Mouse (Mus musculus) limb, embryonic 12.5 days (tissue): ENCODE results near the gene Akt3. TPM values are rescaled to one million over a fixed set of nuclear protein-coding genes. Genes with fewer than 3 reads are reported as not detected.

Source experiments
- ATAC-seq: fragments of 200-750 bp; cut with Nextera tagmentation; 2 replicates; pipeline ENCODE4 v1.8.0; 2017; ENCODE audit warnings: low read depth, moderate TSS enrichment; ENCODE audit not compliant: insufficient number of reproducible peaks, insufficient read depth, low FRiP score, low TSS enrichment
- H3K27ac ChIP-seq: fragments of 300-500 bp; sonication (generic); 2 replicates; pipeline ENCODE4 v1.5.1; 2016; ENCODE audit warnings: mild to moderate bottlenecking, moderate library complexity
- H3K27me3 ChIP-seq: fragments of 300-500 bp; sonication (generic); 2 replicates; pipeline ENCODE4 v1.6.1; 2016; ENCODE audit warnings: mild to moderate bottlenecking, moderate library complexity
- H3K36me3 ChIP-seq: fragments of 300-500 bp; sonication (generic); 2 replicates; pipeline ENCODE4 v1.6.1; 2016; ENCODE audit warnings: mild to moderate bottlenecking, moderate library complexity
- H3K4me1 ChIP-seq: fragments of 300-500 bp; sonication (generic); replicated peaks from 2 replicates; pipeline ENCODE4 v1.6.1; 2016
- H3K4me2 ChIP-seq: fragments of 300-500 bp; sonication (generic); 2 replicates; pipeline ENCODE4 v1.6.1; 2016; ENCODE audit warnings: mild to moderate bottlenecking, moderate library complexity
- H3K4me3 ChIP-seq: fragments of 300-500 bp; sonication (generic); replicated peaks from 2 replicates; pipeline ENCODE4 v1.5.1; 2016; ENCODE audit warnings: mild to moderate bottlenecking
- H3K9ac ChIP-seq: fragments of 300-500 bp; sonication (generic); replicated peaks from 2 replicates; pipeline ENCODE4 v1.6.1; 2016; ENCODE audit warnings: mild to moderate bottlenecking, moderate library complexity
- H3K9me3 ChIP-seq: fragments of 300-500 bp; sonication (generic); 2 replicates; pipeline ENCODE4 v1.6.1; 2016; ENCODE audit warnings: mild to moderate bottlenecking, moderate library complexity
- WGBS: fragments of 180-500 bp; shearing (Covaris S2); methylation state at CpG from one replicate; pipeline ENCODE4 v1.1.7; 2016; 5-methylcytosine and 5-hydroxymethylcytosine counted together
- polyA plus RNA-seq: library from polyadenylated mRNA; unstranded; fragments of >200 nt; fragmentation: Nextera tagmentation; extraction: Ambion mirVana; gene quantifications from 2 replicates; pipeline ENCODE4 v1.2.1, GENCODE M21; 2016

Akt3 gene
- polyA plus RNA-seq, 1 experiment from 2014 or later = 9.1 TPM

DNA sequence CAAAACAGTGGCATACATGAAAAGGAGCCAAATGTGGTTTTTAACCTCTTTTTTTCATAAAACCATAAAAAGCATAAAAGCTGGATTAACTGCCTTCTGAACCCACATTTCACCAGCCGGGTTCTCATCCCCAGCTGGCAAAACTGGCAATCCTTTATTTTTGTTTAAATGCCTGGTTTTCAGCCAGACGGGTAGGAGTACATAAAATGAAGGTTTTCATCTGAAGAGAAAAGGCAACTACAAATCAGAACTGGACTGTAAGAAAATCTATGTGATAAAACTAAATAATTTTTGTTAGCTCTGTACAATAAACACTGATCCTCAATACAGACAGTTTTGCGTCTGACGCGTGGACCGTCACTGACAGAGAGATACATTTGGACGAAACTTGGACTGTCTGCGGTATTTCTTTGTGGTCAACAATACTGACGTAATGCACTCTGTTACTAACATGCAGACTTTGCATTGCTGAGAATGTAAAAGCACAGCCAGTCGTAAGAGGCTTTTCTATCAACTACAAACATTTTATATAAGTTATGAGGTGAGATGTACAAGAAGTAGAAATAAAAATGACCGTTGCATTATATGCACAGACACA, 206.5 kb downstream of the Akt3 start:
- H3K27ac ChIP-seq = no peak overlapping the region
- H3K9ac ChIP-seq = no peak overlapping the region
- H3K36me3 ChIP-seq = peaks cover 8% of the 10 kb centered on the region; the same call in 1 of the 2 replicates
- H3K4me1 ChIP-seq = no peaks in the 10 kb centered on the region
- H3K9me3 ChIP-seq = no peaks in the 10 kb centered on the region
- no peaks in the 10 kb centered on the region for H3K27me3 ChIP-seq
- no peak for ATAC-seq
- no peak overlapping the region for H3K4me3 ChIP-seq
- 82% methylated on average over 11 of the region's 11 CpGs for WGBS
- H3K4me2 ChIP-seq = no peak overlapping the region

- H3K4me1 ChIP-seq = no peaks in the 10 kb centered on the region
- no peak overlapping the region for H3K4me2 ChIP-seq
- no peaks in the 10 kb centered on the region for H3K27me3 ChIP-seq
- H3K9ac ChIP-seq = no peak overlapping the region
- peaks cover 8% of the 10 kb centered on the region; the same call in 1 of the 2 replicates for H3K36me3 ChIP-seq
- no peak overlapping the region for H3K27ac ChIP-seq
- H3K9me3 ChIP-seq = no peaks in the 10 kb centered on the region
- ATAC-seq = no peak
- 93% methylated on average over 2 of the region's 2 CpGs for WGBS
- no peak overlapping the region for H3K4me3 ChIP-seq
These were observed 209.2 kb downstream of the Akt3 start for GRCm38 (mm10) chr1:177048773-177049172.

DNA sequence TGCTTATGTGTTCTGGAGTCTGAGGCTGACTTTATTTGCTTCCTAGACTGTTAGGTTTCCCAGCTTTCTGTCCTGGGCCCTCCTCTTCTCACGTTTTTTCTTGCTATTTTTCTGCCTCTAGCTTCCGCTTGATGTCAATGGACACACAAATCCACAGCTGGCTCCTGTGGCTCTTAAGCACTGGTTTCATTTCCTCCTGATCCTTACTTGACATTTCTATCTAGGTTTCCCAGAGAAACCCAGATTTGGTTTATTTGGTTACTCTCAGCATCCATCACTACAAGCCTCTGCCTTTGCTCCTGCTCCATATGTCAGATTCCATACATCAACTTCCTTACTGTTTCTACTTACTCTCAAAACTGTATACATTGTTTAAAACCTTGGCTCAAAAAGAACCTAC, 211.0 kb downstream of the Akt3 start:
- 83% methylated on average over 2 of the region's 2 CpGs for WGBS
- ATAC-seq = no peak

GRCm38 (mm10) chr1:177045885-177046284, 212.1 kb downstream of the Akt3 start:
- ATAC-seq = no peak
- Histone ChIP-seq H3K27ac (no peak overlapping the region), H3K36me3 (peaks cover 8% of the 10 kb centered on the region; the same call in 1 of the 2 replicates), H3K4me1 (no peaks in the 10 kb centered on the region), H3K4me3 (no peak overlapping the region), H3K4me2 (no peak overlapping the region), H3K9me3 (no peaks in the 10 kb centered on the region), H3K27me3 (no peaks in the 10 kb centered on the region), H3K9ac (no peak overlapping the region)

More for the DNA sequence above, 211.0 kb downstream of the Akt3 start:
- Histone ChIP-seq H3K27ac (no peak overlapping the region), H3K27me3 (no peaks in the 10 kb centered on the region), H3K9me3 (no peaks in the 10 kb centered on the region), H3K4me3 (no peak overlapping the region), H3K4me2 (no peak overlapping the region), H3K4me1 (no peaks in the 10 kb centered on the region), H3K9ac (no peak overlapping the region), H3K36me3 (peaks cover 8% of the 10 kb centered on the region; the same call in 1 of the 2 replicates)

DNA sequence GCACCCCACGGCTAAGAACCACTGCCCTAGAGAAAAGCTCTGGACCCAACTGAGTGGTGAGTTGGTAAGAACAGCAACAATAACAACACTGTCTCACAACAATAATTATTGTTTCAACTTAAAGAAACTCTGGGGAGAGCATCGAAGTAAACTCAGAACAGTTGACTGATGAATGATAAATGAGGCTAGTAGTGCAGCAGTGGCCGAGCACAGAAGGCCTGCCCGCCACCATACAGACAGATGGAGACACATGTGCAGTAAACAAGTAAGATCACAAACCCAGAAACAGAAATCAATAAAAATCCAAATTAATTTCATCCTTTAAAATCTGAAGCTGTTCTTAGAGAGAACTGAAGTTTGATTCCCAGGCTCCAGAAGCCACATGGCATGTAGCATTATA, 217.9 kb downstream of the Akt3 start:
- 69% methylated on average over 4 of the region's 4 CpGs for WGBS
- Histone ChIP-seq H3K36me3 (0 out of 2 replicates have a peak, but pooled peaks cover 5% of the 10 kb centered on the region), H3K4me2 (no peak overlapping the region), H3K27me3 (no peaks in the 10 kb centered on the region), H3K9me3 (no peaks in the 10 kb centered on the region), H3K4me1 (no peaks in the 10 kb centered on the region), H3K9ac (no peak overlapping the region), H3K27ac (no peak overlapping the region), H3K4me3 (no peak overlapping the region)
- ATAC-seq = no peak

- 88% methylated on average over 6 of the region's 6 CpGs for WGBS
- Histone ChIP-seq H3K36me3 (peaks cover 10% of the 10 kb centered on the region), H3K4me1 (no peaks in the 10 kb centered on the region), H3K9me3 (no peaks in the 10 kb centered on the region), H3K4me2 (no peak overlapping the region), H3K27ac (no peak overlapping the region), H3K27me3 (no peaks in the 10 kb centered on the region), H3K9ac (no peak overlapping the region), H3K4me3 (no peak overlapping the region)
- no peak for ATAC-seq
These were observed 218.8 kb downstream of the Akt3 start for GRCm38 (mm10) chr1:177039093-177039674.

GRCm38 (mm10) chr1:177038383-177038782, 219.6 kb downstream of the Akt3 start:
- no peak for ATAC-seq
- WGBS = 68% methylated on average over 2 of the region's 2 CpGs
- no peak overlapping the region for H3K4me2 ChIP-seq
- H3K36me3 ChIP-seq = peaks cover 10% of the 10 kb centered on the region
- H3K9me3 ChIP-seq = no peaks in the 10 kb centered on the region
- no peak overlapping the region for H3K9ac ChIP-seq
- no peaks in the 10 kb centered on the region for H3K4me1 ChIP-seq
- H3K27me3 ChIP-seq = no peaks in the 10 kb centered on the region
- no peak overlapping the region for H3K4me3 ChIP-seq
- H3K27ac ChIP-seq = no peak overlapping the region

DNA sequence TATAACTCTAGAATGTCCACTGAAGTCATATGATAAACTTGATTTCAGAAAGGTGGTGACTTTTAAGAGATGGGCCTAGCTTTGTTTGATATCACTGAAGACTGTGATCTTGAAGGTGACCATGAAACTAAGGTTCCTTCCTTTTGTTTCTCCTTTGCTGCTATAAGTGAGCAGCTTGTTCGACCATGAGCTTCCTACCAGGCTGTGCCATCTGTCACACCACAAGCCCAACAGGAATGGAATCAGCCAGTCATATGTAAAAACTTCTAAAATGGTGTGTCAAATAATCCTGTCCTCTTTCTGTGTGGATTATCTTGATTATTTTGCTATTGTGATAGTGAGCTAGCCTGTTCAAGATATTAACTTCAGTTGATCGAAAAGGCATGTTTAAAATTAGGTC, 222.5 kb downstream of the Akt3 start:
- peaks cover 15% of the 10 kb centered on the region for H3K36me3 ChIP-seq
- H3K4me2 ChIP-seq = no peak overlapping the region
- no peaks in the 10 kb centered on the region for H3K4me1 ChIP-seq
- no peaks in the 10 kb centered on the region for H3K9me3 ChIP-seq
- no peak for ATAC-seq
- 79% methylated on average over 2 of the region's 2 CpGs for WGBS
- no peaks in the 10 kb centered on the region for H3K27me3 ChIP-seq
- no peak overlapping the region for H3K27ac ChIP-seq
- no peak overlapping the region for H3K9ac ChIP-seq
- no peak overlapping the region for H3K4me3 ChIP-seq

- H3K36me3 ChIP-seq = peaks cover 12% of the 10 kb centered on the region
- 0% methylated on average over 1 of the region's 1 CpGs for WGBS
These were observed 225.8 kb downstream of the Akt3 start for GRCm38 (mm10) chr1:177032233-177032632.

DNA sequence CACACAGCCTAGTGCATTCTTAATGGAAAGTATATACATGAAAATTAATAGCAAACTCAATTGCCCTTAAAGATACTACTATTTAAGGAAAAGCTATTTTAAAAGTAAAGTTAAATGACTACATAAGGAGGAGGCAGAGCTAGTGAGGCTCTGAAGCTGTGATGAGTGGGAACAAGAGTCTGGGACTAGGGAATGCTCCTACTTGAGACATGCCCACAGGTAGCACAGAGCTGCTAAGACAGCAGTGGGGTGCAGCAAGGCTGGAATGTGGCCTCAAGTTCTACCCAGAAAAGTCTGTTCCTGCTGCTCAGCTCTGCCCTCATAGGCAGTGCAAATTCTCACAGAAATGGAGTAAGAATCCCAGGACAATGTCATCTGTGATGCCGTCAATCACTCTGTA, 226.8 kb downstream of the Akt3 start:
- Histone ChIP-seq H3K27me3 (no peaks in the 10 kb centered on the region), H3K9me3 (no peaks in the 10 kb centered on the region), H3K9ac (no peak overlapping the region), H3K27ac (no peak overlapping the region), H3K36me3 (peaks cover 16% of the 10 kb centered on the region), H3K4me1 (no peaks in the 10 kb centered on the region), H3K4me3 (no peak overlapping the region), H3K4me2 (no peak overlapping the region)
- no peak for ATAC-seq
- 100% methylated on average over 1 of the region's 1 CpGs for WGBS

More at GRCm38 (mm10) chr1:177032233-177032632, 225.8 kb downstream of the Akt3 start:
- H3K4me2 ChIP-seq = no peak overlapping the region
- H3K9me3 ChIP-seq = no peaks in the 10 kb centered on the region
- no peaks in the 10 kb centered on the region for H3K4me1 ChIP-seq
- ATAC-seq = no peak
- H3K4me3 ChIP-seq = no peak overlapping the region
- no peak overlapping the region for H3K27ac ChIP-seq
- H3K9ac ChIP-seq = no peak overlapping the region
- H3K27me3 ChIP-seq = no peaks in the 10 kb centered on the region

- Histone ChIP-seq H3K9ac (no peak overlapping the region), H3K4me1 (no peaks in the 10 kb centered on the region), H3K4me3 (no peak overlapping the region), H3K9me3 (no peaks in the 10 kb centered on the region), H3K27me3 (no peaks in the 10 kb centered on the region), H3K4me2 (no peak overlapping the region), H3K27ac (no peak overlapping the region), H3K36me3 (peaks cover 17% of the 10 kb centered on the region)
- 70% methylated on average over 3 of the region's 3 CpGs for WGBS
- ATAC-seq = no peak
These were observed 227.3 kb downstream of the Akt3 start for GRCm38 (mm10) chr1:177030669-177031068.

- no peak for ATAC-seq
These were observed 229.0 kb downstream of the Akt3 start for GRCm38 (mm10) chr1:177029032-177029431.

More at GRCm38 (mm10) chr1:177029032-177029431, 229.0 kb downstream of the Akt3 start:
- H3K9me3 ChIP-seq = no peaks in the 10 kb centered on the region
- peaks cover 24% of the 10 kb centered on the region for H3K36me3 ChIP-seq
- no peak overlapping the region for H3K27ac ChIP-seq
- H3K4me3 ChIP-seq = no peak overlapping the region
- H3K4me1 ChIP-seq = no peaks in the 10 kb centered on the region
- H3K9ac ChIP-seq = no peak overlapping the region
- no peaks in the 10 kb centered on the region for H3K27me3 ChIP-seq
- WGBS = 81% methylated on average over 2 of the region's 2 CpGs
- no peak overlapping the region for H3K4me2 ChIP-seq
